Mouse (Mus musculus) ovary, adult 18-20 months (tissue): ENCODE results near the gene Aasdh.

Experiments
- DNase-seq: peaks from one replicate; pipeline ENCODE4 v3.0.0; 2022; ENCODE audit warnings: low spot score, mixed read lengths

Gene Aasdh

DNA sequence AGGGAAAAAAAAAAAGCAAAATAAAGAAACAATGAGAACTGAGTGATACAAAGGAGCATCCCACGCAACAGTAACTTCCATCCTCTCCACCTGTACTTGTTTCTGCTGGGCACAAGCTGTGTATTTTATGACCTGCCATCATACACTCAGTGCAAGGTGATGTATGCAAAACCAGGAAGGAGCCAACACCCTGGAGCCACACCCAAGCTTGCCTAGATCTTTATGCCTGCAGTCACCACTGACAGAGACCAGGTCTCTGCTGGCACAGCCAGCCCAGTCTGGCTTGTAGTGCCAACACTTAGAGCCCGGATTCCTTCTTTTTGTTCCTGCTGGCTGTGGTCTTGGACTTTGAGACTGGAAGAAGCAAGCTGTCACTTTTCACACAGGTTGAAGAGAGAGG lies 63.5 kb downstream of the Aasdh start:
- DNase-seq: no peak

DNA sequence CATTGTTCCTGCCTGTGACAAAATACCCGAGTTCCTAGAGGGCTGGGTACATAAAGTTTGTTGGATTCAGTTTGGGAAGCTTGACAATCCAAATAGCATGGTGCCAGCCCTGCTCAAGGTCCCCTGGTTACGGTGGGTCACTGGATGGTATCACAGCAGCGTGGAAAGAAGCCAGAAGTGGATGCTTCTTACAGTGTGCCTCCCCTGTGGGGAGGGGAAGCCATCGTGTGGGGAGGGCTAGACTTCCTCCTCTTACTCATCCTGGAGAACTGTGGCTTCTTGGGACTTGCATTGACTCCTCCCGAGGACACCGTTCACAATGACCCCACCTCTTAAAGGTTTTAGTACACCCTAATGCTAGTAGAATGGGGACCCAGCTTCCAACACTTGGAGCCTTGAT lies 65.5 kb downstream of the Aasdh start:
- DNase-seq: no peak

DNA sequence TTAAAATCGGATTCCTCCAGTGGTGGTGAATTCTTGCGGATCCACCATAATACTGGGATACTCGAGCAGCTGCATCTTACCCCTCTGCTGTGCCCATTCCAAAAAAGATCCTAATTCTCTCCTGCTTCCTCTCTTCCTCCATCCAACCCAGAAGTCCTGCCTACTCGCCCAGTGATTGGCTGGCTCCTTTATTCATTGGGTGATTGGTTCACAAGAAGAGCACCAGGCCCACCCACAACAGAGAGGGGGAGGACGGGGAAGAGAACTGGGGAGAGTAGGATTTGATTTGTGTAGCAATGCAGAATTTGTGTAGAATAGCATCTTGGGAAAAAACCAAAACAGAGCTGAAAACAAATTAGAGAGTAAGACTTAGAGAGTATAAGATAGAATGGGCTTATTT lies 68.3 kb downstream of the Aasdh start:
- no peak for DNase-seq

DNA sequence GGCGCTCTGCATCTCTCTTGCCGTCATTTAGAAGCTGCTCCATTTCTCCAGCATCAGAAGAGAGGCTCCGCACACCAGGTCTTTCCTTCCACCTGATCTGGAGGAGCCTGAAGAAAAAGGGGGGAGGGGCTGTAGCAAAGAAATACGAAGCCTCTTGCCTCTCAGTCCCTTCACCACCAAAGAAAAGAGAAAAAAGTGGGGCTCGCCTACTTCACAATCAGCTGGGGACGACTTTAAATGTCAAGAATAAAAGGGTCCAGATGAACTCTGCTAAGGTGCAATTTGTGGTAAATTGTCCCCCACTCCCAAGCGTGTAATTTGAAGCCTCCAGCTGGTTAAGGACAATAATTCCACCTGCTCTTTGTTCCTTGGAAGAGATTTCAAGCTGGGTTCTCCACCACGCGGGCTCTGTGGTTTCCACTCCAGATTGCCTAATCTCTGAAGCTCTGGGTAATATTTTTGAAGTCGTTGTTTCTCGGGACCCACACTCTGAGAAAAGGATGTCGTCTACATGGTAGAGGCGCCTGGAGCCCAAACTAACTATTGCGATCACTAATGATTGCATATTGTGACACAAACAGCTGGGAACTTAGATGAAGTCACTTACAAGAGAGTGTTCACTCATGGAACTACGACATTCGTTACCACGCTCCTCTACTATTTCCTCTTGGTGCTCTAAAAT lies 72.6 kb downstream of the Aasdh start:
- no peak for DNase-seq

DNA sequence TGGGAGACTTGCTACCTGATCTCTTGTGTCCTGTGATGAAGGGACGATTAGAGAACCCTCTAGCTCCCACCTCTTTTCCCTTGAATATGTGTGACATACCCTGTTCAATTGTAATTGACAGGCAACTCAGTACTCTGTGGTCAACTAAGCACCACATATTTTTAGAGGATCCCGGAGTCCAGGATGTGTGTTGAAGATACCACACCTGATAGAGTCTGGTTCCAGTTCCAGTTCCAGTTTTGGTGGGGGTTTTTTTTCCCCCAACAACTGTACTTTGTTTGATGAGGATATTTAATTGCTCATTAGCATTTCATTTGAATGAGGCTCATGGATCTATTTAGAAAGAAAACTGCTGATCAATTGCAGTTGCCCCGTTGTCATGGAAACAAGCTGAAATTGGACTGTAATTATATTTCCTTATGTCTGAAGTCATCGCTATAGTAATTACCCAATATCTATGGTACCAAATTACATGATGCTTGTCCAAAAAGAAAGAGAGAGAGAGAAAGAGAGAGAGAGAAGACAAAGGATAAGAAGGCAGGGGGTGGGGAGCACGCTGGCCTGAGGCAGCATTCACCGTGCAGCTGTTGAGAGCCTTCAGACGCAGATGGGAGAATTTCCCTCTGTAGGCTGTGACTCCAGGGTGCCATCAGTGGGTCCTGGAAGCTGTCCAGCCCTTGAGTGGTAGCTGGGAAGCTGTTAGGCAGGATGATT lies 76.6 kb downstream of the Aasdh start:
- DNase-seq: no peak
